Mouse (Mus musculus) ovary, postnatal 14 days (tissue): Measurements from ENCODE around the gene Usp39.

Source experiments
- DNase-seq: peaks from one replicate; pipeline ENCODE4 v3.0.0; 2022; ENCODE audit warnings: low spot score

Usp39 gene

GRCm38 (mm10) chr6:72302349-72302925 lies 42.5 kb downstream of the Usp39 start:
- DNase-seq, result no peak

GRCm38 (mm10) chr6:72297825-72298224 lies 47.2 kb downstream of the Usp39 start:
- DNase-seq, result no peak

DNA sequence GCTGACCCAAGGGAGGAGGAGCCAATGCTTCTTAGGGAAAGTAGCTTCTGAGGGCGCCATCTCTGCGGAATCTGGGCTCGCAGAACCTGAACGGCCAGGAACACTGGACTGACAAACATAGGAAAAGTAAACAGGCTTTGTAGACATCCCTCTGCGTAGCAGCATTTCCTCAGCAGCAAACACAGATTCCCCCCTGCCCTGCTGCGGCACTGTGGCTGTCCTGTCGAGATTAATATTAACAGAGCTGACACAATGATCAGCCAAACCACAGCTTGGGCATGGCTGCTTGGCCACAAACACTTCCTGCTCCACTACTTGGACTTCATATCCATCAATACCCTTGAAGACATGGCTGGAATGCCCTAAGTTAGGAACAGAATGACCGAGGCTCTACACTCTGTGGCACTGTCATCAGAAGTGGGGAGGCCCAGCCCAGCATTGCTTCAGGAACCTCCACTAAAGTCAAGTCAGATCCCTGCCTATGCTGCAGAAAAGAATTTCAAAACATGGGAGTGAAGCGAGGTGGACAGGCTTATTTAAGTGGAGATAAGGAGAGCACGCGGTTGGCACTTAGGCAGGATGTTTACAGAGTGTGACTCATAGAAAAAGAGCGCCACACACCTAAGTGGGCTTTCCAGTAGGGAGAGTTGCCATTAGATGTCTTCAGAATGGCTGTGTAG lies 51.9 kb downstream of the Usp39 start:
- DNase-seq, result no peak

DNA sequence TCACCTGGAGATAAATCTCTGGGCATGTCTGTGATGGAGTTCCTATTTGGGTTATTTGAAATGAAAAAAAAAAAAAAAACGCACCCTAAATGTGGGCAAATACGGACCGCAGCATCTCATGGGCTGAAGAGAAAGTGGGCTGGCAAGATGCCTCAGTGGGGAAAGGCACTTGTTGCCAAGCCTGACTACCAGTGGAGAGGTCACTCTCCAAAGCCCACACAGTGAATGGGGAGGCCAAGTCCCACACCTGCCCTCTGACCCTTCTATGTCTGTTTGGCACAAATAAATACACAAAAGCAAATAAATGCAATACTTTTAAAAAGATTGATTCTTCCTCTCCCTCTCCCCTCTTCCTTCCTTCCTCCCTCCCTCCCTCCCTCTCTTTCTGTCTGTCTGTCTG lies 55.5 kb downstream of the Usp39 start:
- DNase-seq, result no peak

DNA sequence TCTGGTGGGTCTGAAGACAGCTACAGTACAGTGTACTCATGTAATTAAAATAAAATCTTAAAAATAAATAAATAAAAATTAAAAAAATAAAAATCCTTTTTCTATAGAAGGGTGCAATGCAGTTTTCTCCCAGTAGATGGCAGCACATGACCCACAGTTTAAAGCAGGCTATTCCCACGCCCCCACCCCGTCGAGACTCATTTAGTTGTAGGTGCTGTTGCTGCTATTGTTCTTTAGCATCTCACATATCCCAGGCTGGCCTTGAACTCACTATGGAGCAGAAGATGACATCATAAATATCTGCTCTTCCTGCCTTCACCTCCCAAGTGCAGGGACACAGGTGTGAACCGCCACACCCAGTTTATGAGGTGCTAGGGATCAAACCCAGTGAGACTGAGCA lies 61.1 kb downstream of the Usp39 start:
- DNase-seq, result peak; percentile 28

- no peak for DNase-seq
Observed at GRCm38 (mm10) chr6:72280410-72280998, 64.5 kb downstream of the Usp39 start.

- no peak for DNase-seq
Observed at GRCm38 (mm10) chr6:72279505-72279904, 65.5 kb downstream of the Usp39 start.

- no peak for DNase-seq
Observed at GRCm38 (mm10) chr6:72278835-72279234, 66.1 kb downstream of the Usp39 start.

DNA sequence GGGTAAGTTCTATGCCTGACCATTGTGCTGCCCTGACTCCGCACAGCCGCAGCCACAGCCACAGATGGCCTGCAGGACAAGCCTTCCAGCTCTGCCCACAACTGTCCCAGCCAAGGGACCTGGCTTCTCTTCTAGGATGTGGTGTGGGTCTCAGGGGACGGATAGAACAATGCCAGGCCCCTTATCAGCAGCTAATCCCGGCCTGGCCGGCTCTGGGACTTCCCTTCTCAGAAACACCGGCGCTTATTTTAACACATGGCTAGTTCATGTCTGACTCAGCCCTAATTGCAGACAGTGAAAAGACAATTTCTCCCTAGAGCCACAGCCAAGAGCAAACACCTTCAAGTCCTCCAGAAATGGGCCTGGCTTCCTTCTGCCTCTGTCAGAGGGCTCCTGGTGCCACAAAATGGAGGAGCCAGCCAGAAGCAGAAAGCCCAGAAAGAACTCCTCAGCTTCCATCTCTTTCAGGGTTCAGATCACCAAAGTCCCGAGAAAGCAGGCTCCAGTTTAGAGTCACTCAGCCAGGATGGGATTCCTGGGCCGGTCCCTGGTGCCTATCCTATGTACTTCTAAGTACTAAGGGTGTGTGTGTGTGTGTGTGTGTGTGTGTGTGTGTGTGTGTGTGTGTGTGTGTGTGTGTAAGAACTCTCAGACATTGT lies 67.3 kb downstream of the Usp39 start:
- no peak for DNase-seq

DNA sequence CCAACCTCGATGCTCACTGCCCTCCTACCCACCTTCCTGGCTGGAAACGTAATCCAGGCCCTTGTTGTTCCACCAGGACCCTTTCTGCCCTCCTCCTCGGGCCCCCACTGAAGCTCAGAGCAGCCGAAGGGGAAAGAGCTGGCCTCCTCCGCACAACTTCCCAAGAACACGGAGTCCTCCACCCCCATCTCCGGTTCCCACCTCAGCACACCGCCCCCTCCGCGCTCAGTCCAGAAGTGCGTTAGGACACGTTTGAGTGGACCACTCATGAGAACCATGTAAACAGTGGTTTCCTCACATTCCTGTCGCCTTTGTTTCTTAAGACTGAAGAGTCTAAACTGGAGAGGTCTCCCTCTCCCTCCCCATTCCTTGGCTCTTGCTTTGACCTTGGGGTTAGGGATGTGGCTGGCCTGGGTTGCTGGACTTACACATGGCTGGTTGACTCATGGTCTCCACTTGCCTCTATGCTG lies 68.0 kb downstream of the Usp39 start:
- no peak for DNase-seq

- no peak for DNase-seq
Observed at GRCm38 (mm10) chr6:72276141-72276540, 68.8 kb downstream of the Usp39 start.

GRCm38 (mm10) chr6:72275527-72275926 lies 69.5 kb downstream of the Usp39 start:
- no peak for DNase-seq

DNA sequence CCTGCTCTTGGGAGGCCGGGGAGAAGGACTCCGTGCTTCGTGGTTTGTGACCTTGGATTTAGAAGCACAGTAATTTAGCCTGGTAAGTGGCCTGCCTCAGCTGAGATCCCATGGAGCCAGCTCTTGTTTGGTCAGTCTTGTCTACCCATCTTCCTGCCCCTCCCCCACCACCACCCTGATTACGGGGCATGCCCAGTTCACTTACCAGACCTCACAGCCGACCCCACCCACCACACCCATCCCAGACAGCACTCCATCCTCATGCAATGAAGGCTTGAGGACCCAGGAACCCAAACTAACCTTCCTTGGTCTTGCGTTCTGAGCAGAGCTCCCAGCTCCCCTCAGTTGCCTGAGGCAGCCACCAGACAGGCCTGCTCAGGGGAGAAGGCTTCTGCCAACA lies 71.8 kb downstream of the Usp39 start:
- no peak for DNase-seq

DNA sequence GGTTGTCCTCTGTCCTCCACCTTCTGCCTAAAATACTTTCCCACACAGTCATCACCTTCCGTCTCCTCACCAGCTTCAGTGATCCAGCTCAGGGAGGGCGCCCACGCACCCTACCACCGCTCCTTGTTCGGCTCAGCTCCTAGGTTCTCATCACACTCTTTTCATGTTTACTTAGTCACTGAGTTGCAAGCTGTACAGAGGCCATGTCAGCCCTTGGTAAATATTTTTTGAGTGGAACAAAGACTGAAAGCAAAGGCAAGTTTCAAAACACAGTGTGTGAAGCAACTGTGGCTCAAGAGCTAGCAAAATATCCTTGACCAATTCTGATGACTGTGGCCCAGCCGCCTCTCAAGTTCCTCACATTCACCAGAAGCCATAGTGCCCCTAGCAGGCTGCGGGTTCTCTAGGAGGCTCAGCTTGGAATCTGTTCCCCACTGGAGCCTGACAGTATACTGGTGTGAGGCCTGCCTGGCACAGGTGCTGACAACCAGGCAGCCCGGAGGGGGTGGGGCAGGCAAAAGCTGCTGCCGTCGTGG lies 72.8 kb downstream of the Usp39 start:
- no peak for DNase-seq

DNA sequence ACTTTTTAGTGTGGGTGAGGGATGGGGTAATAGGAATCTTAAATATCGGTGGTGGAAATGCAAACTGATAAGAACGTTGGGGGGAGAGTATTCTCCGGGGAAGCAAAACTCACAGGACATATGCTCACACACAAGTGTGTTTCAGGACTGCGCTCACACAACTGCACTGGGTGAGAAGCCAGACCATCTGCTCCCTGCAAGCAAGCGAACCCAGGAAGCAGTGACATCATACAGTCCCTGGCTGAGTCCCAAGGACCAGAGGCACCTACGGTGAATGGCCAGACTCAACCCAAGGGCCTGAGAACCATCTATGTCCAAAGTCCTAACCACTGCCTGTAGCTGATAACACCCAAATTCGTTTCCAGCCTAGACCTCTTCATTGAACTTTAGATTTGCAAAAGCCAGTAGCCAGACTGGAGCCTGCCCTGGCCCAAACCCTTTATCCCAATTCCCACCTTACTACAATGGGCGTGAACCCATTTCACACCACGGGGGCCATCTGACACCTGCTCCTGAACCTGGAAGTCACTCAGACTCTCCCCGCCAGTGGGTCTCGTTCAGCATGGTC lies 73.9 kb downstream of the Usp39 start:
- DNase-seq, result no peak

DNA sequence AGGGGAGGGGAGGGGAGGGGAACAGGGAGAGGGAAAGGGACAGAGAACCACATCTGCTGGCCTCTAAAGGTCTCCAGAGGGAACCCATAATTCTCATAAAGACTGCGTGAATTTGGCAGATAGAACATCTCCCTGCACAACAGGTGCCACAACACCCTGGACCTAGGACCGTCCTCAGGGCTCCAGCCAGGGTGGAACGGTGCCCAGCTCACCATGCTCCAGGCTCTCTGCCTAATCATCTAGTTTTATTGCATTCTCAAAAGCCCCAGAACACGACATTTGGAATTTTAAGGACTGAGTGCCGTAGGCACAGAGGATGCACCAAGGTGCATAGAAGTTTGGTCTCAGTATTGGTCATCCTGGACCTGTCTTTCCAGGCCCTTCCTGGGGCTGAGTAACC lies 74.7 kb downstream of the Usp39 start:
- no peak for DNase-seq
